Mouse (Mus musculus): Measurements from ENCODE around the gene Mrps22.

Mrps22 gene

DNA sequence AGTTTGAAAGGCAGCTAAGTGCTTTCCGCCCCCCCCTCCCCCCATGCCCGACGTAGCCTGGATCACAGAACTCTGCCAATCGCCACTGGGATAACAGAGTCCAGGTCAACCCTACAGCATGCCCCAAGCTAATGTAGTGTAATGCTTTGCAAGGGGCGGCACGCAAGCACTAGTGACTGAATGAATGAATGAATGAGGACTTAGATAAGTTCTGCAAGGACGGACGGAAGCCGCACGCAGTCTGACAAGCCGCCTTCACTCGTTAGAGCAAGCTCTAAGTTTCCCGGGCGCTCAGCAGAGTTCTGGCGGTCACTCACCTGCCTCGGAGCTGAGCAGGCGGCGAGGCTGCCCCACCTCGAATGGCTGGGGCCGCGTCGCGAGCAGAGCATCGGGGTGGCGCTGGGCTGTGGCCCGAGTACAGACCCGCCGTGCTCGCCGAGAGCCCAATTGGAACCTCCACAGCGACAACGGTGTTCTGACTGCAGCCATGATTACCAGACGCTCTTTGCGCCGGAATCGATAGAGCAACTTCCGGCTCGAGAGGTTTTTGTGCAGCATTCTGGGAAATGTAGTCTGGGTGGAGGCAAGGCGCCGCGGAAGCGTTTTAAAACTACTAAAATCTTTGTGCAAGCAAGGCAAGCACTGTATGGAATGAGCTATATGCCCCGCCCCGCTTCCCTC, at the start of gene Mrps22:
Mrps22 (minus strand) TSS at position 505 of the 681 bp plus-strand sequence.
- Histone ChIP-seq H3K27me3 (ENCODE audit: control insufficient read depth, insufficient read depth, low read length, poor library complexity, severe bottlenecking) (no peaks in the 10 kb centered on the region; the same call in 1 of the 2 replicates), H3K36me3 (ENCODE audit: control insufficient read depth, insufficient read depth, low read length, poor library complexity, severe bottlenecking) (peaks cover 9% of the 10 kb centered on the region)
- peak; percentile 88 for DNase-seq (ENCODE audit: low read depth, low spot score)

DNA sequence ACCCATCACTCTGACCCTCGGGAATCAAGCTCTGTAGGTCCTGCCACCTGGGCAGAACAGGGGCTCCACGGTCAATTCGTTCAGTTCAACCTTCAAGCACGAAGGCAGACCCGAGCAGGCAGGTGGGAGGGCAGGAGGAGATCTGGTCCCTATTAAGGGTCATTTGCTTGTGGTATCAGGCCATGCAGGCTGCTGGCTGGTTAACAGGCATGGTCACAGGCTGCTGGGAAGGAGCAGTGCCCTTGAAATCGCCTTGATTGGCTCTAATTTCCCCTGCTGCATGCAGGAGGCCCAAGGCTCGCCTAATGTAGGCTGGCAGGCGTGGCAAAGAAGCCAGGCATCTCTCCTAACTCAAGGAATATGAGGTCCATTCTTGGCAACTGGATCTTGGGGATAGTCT, 49.1 kb upstream of the Mrps22 start:
- DNase-seq (ENCODE audit: low read depth, low spot score) = no peak
- Histone ChIP-seq H3K27me3 (ENCODE audit: control insufficient read depth, insufficient read depth, low read length, poor library complexity, severe bottlenecking) (no peaks in the 10 kb centered on the region), H3K36me3 (ENCODE audit: control insufficient read depth, insufficient read depth, low read length, poor library complexity, severe bottlenecking) (no peaks in the 10 kb centered on the region)

- DNase-seq (ENCODE audit: low read depth, low spot score) = no peak
- no peaks in the 10 kb centered on the region for H3K36me3 ChIP-seq (ENCODE audit: control insufficient read depth, insufficient read depth, low read length, poor library complexity, severe bottlenecking)
- no peaks in the 10 kb centered on the region for H3K27me3 ChIP-seq (ENCODE audit: control insufficient read depth, insufficient read depth, low read length, poor library complexity, severe bottlenecking)
These were observed 46.0 kb upstream of the Mrps22 start for GRCm38 (mm10) chr9:98647418-98647817.

- no peaks in the 10 kb centered on the region for H3K36me3 ChIP-seq (ENCODE audit: control insufficient read depth, insufficient read depth, low read length, poor library complexity, severe bottlenecking)
- peak; percentile 44 for DNase-seq (ENCODE audit: low read depth, low spot score)
- no peaks in the 10 kb centered on the region for H3K27me3 ChIP-seq (ENCODE audit: control insufficient read depth, insufficient read depth, low read length, poor library complexity, severe bottlenecking)
These were observed 44.3 kb upstream of the Mrps22 start for GRCm38 (mm10) chr9:98645750-98646149.

DNA sequence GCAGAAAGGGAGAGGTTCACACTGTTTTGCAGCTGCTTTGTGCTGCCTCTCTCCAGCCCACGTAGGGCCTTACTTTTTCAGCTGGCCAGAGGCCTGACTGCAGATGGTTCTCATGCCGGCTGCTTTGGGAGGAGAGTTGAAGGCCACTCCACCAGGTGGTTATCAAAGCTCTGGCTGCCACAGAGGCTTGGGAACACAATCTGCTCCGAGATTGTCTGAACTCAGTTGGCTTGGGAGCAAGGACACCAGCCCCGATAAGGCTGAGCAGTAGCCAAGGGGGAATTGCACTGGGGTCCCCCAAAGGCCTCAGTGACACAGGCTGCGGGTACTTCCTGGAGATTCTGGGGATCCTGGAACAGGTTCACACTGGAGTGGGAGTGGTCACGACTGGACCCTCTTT, 40.7 kb upstream of the Mrps22 start:
- no peaks in the 10 kb centered on the region for H3K27me3 ChIP-seq (ENCODE audit: control insufficient read depth, insufficient read depth, low read length, poor library complexity, severe bottlenecking)
- DNase-seq (ENCODE audit: low read depth, low spot score) = no peak
- H3K36me3 ChIP-seq (ENCODE audit: control insufficient read depth, insufficient read depth, low read length, poor library complexity, severe bottlenecking) = no peaks in the 10 kb centered on the region

DNA sequence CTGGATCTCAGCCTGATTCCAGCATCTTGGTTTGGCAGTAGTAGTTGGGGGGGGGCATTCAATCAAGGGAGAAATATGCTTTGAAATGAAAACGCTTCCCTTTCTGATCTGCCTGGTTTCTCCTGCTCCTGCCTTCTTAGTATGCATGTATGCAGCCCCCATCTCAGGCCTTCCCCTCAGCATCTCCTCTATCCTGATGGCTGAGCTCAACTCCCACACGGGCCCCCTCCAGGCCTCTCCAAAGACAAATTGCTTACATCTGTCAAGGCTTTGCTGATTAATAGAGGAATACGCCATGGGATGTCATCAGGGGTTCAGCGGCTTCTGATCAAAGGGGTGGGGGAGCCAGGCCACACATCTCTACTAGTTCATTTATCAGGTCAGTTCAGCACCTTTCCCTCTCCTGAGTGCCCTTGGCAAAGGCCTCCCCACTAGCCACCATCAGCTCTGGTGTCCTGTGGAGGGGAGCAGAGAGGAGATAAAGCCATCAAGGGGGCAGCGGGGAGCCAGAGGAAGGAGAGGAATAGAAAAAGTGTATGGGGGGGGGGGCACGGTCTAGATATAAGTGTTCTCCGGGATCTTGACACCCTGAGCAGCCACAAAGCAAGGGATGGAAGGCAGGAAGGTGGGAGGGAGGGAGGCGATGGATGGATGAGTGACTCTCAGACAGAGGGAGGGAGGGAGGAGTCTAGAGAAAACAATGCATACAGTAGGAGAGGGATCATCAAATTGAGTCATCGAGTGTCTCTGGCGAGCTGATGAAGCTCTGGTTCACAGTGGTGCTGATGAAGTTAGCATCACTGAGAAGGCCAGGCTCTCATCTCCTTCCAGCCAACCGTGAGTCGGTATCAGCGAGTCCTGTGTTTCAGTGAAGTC, 32.1 kb upstream of the Mrps22 start:
- DNase-seq (ENCODE audit: low read depth, low spot score) = no peak
- no peaks in the 10 kb centered on the region for H3K36me3 ChIP-seq (ENCODE audit: control insufficient read depth, insufficient read depth, low read length, poor library complexity, severe bottlenecking)
- H3K27me3 ChIP-seq (ENCODE audit: control insufficient read depth, insufficient read depth, low read length, poor library complexity, severe bottlenecking) = no peaks in the 10 kb centered on the region

GRCm38 (mm10) chr9:98628480-98628879, 27.0 kb upstream of the Mrps22 start:
- peak; percentile 10 for DNase-seq (ENCODE audit: low read depth, low spot score)
- Histone ChIP-seq H3K27me3 (ENCODE audit: control insufficient read depth, insufficient read depth, low read length, poor library complexity, severe bottlenecking) (no peaks in the 10 kb centered on the region), H3K36me3 (ENCODE audit: control insufficient read depth, insufficient read depth, low read length, poor library complexity, severe bottlenecking) (no peaks in the 10 kb centered on the region)

DNA sequence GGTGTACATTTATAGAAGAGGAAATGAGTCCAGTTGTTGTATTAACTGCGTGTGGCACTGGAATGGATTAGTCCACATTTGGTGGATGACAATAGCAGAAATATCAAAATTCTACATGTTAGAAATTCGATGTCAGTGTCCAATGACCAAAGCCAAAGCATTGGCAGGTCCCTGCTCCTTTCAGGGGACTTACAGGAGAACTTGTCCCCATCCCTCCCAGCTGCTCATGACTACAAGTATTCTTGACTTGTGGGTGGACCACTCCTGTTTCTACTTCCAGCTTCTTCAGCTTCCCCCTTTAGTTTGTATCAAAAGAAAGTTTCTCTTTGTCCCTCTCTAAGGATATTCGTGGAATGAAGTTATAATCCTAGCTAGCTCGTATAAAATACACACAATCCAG, 3.4 kb upstream of the Mrps22 start:
- H3K27me3 ChIP-seq (ENCODE audit: control insufficient read depth, insufficient read depth, low read length, poor library complexity, severe bottlenecking) = no peaks in the 10 kb centered on the region; the same call in 1 of the 2 replicates
- no peak for DNase-seq (ENCODE audit: low read depth, low spot score)
- H3K36me3 ChIP-seq (ENCODE audit: control insufficient read depth, insufficient read depth, low read length, poor library complexity, severe bottlenecking) = no peaks in the 10 kb centered on the region

DNA sequence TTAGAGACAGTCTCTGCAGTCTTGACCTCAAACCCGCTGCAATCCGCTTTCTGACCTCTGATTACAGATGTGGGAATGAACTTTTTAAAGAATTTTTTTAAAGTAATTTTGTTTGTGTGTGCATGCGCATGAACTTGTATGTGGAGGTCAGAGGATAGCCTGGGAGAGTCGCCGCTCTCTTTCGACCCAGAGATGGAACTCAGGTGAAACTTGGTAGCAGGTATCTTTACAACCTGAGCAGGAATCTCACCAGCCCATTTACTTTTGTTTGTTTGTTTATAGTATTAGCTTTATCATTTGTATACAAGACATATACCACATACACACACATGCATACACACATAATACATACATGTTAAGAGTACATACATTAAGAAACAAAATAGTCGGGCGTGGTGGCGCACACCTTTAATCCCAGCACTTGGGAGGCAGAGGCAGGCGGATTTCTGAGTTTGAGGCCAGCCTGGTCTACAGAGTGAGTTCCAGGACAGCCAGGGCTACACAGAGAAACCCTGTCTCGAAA, 438 bp upstream of the Mrps22 start:
- Histone ChIP-seq H3K36me3 (ENCODE audit: control insufficient read depth, insufficient read depth, low read length, poor library complexity, severe bottlenecking) (peaks cover 6% of the 10 kb centered on the region), H3K27me3 (ENCODE audit: control insufficient read depth, insufficient read depth, low read length, poor library complexity, severe bottlenecking) (no peaks in the 10 kb centered on the region; the same call in 1 of the 2 replicates)
- no peak for DNase-seq (ENCODE audit: low read depth, low spot score)

- H3K36me3 ChIP-seq (ENCODE audit: control insufficient read depth, insufficient read depth, low read length, poor library complexity, severe bottlenecking) = peaks cover 11% of the 10 kb centered on the region
- H3K27me3 ChIP-seq (ENCODE audit: control insufficient read depth, insufficient read depth, low read length, poor library complexity, severe bottlenecking) = no peaks in the 10 kb centered on the region
- DNase-seq (ENCODE audit: low read depth, low spot score) = no peak
These were observed 1.4 kb downstream of the Mrps22 start for GRCm38 (mm10) chr9:98600094-98600493.

DNA sequence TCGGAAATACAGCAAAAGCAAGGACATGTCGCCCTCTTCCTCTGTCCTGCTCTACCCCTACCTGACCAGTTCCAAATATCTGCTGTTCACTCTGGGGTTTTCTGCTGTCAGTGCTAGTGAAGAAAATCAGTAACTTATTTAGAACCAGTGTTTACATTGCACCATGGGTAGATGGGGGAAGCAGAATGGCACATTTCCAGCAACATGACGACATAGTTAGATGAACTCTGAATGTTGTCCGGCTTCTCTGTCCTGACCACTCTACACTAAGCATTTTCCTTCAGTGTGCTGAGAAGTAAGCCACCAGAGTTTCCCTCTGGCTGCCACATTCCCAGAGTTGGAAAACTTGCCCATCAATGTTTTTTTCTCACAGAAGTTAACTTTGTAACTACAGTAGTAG, 17.6 kb downstream of the Mrps22 start:
- no peak for DNase-seq (ENCODE audit: low read depth, low spot score)
- Histone ChIP-seq H3K27me3 (ENCODE audit: control insufficient read depth, insufficient read depth, low read length, poor library complexity, severe bottlenecking) (no peaks in the 10 kb centered on the region), H3K36me3 (ENCODE audit: control insufficient read depth, insufficient read depth, low read length, poor library complexity, severe bottlenecking) (peaks cover 14% of the 10 kb centered on the region)

GRCm38 (mm10) chr9:98563137-98564126, 38.0 kb downstream of the Mrps22 start, which contains the start of gene Copb2:
Gene Copb2 (plus strand): TSS chr9:98563721.
- peak; percentile 99 for DNase-seq (ENCODE audit: low read depth, low spot score)
- Histone ChIP-seq H3K36me3 (ENCODE audit: control insufficient read depth, insufficient read depth, low read length, poor library complexity, severe bottlenecking) (no peaks in the 10 kb centered on the region), H3K27me3 (ENCODE audit: control insufficient read depth, insufficient read depth, low read length, poor library complexity, severe bottlenecking) (no peaks in the 10 kb centered on the region)

DNA sequence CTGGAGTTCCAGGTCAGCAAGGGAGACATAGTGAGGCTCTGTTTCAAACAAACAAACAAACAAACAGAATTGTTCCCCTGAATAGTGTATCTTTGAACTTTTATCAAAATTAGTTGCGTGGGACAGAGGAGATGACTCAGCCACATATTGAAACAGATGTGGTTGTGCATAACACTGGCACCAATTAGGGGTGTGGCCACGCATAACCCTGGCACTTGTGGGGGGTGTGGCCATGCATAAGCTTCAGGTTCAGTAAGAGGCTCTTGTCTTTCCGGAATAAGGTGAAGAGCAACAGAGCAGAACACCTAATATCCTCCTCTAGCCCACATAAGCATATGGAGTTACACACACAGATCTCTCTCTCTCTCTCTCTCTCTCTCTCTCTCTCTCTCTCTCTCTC, 57.4 kb downstream of the Mrps22 start:
- Histone ChIP-seq H3K36me3 (ENCODE audit: control insufficient read depth, insufficient read depth, low read length, poor library complexity, severe bottlenecking) (no peaks in the 10 kb centered on the region), H3K27me3 (ENCODE audit: control insufficient read depth, insufficient read depth, low read length, poor library complexity, severe bottlenecking) (no peaks in the 10 kb centered on the region)
- no peak for DNase-seq (ENCODE audit: low read depth, low spot score)

All from splenic B cell, adult 2 months (primary cell).